Mouse (Mus musculus): ENCODE measurements around the gene Ripk3.

DNA sequence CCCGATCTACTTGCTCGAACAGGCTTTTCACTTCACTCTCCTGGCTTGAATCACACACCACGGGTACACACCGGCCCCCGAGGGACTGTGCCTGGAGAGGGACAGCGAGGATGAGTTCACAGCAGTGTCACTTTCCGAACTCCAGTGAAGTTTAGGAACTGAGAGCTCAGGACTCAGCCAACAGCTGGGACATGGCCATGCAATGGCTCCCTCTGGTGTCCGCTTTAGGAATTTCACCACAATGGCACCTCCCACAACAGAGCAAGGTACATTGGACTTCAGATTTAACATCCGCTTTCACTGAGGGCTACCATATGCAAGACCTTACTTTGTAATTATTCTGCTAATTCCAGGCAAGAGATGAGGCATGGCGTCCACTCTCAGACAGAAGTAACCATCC is 45.0 kb downstream of the Ripk3 start:
- TF ChIP-seq POLR2AphosphoS2 (IDR thresholded peaks at IDR 0.05; ENCODE audit: insufficient read length, low read depth) (no peak), TCF3 (IDR thresholded peaks at IDR 0.05; ENCODE audit: insufficient read length, low read depth) (no peak), MAX (IDR thresholded peaks at IDR 0.05; ENCODE audit: low read depth) (no peak), POLR2A (IDR thresholded peaks at IDR 0.05; ENCODE audit: insufficient read length, low read depth) (no peak)

Data from myocyte (in vitro differentiated cells).